Mouse (Mus musculus): ENCODE measurements around the gene Bace1.
A peak's percentile ranks its signal among the peaks of the same experiment; 100 is the strongest.

Gene Bace1

DNA sequence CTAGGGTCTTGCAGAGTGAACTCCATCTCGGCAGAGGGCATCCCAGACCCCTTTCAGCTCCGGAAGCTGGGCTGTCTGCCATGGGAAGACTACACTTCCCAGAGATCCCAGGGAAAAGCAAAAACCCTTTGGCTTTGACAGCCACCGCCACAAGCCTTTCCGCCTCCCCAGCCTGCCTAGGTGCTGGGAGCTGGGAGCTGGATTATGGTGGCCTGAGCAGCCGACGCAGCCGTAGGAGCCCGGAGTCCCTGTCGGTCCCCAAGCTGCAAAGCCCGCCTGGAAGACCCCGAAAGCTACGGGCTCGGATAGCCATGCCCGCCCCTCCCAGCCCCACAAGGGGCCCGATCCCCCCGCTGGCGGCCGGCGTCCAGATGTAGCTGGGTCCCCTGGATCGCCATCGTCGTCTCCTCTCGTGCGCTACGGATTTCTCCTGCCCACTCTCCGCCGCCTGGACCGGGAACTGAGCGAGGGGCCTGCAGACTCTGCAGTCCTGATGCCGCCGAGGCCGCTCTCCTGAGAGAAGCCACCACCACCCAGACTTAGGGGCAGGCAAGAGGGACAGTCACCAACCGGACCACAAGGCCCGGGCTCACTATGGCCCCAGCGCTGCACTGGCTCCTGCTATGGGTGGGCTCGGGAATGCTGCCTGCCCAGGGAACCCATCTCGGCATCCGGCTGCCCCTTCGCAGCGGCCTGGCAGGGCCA is at the start of gene Bace1:
TSS of gene Bace1 (plus strand) at position 147 of the 705 bp plus-strand sequence.
- DNase-seq (ENCODE audit: low read depth, low spot score), result peak; percentile 87

DNA sequence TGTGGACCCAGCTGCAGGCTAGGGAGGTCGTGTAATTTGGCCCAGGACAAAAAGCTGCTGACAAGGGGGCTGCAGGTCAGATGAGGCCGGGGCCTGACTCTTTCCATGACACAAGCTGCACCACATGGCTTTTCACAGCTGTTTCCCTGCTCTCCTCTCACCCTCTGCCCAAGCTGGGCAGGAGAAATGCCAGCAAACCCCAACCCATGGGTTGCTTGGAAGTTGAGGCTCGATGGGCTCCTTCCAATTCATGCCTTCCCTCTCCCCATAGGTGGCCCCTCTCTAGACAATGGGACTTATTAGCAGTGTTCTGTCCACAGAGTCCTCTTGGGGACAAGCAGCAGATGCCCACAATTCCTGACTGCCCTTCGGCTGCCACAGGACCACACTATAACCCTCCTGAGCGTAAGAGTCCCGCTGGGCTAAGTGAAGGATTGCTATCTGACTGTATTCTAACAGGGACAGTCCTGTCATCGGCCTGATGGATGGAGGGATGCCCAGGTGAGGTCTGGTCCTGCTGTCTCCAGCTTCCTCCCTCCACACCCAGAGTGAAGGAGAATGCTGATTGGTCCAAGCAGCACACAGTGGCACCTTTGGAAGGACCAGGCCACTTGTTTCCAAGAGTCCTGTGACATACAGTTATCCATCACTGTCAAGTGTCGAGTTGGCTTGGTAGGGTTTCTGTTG is 46.8 kb upstream of the Bace1 start:
- DNase-seq (ENCODE audit: low read depth, low spot score), result no peak

DNA sequence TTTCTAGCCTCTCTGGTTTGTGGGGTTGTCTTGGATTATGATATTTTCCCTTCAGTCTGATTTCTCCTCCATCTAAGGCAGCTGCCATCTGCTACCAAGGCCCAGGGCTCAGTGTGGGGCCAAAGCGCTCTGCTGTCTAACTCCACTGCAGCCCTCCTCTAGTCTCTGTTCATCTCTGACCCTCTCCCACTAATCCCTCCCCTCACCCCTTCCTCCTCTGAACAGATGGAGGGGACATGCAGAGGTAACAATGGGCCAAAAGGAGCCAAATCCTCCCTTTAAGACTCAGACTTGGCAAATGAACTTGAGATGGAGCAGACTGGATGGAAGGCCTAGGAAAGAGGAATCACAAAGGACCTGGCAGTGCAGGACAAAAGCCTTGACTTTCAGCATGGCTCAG is 46.1 kb upstream of the Bace1 start:
- no peak for DNase-seq (ENCODE audit: low read depth, low spot score)

DNA sequence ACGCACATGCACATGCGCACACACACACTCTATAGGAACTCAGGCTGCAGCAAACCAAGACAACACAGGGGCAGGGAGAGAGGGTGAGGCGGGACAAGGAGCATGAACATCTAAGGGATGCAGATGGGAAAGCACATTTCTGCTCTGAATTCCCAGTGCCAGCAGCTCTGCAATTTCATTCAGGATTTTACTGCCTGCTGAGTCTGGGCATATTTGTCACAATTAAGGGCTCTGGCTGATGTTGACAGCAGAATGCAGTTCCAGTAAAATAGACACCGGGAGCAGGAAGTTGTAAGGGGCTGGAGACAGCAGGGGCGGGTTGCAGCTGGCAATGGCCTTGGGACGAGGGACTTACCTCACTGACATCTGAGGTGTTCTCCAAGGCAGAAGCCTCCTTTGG is 44.7 kb upstream of the Bace1 start:
- no peak for DNase-seq (ENCODE audit: low read depth, low spot score)

DNA sequence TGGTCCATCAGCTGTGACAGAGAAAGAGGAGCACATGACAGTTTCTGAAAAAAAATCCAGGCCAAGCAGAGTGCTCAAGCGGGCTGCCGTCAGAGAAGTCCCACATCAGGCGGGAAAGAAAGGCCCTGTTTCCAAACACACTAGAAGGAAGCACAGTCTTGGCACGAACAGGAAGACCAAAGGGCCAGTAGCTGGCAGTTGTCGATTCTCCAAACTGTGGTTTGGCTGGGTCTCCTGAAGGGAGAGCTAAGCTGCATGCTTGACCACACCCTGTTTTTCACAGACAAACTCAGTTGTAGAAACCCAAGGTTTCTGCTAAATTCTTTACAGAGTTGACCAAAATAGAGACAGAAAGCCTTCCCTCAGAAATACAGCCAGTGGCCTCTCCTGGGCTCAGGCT is 42.7 kb upstream of the Bace1 start:
- no peak for DNase-seq (ENCODE audit: low read depth, low spot score)

DNA sequence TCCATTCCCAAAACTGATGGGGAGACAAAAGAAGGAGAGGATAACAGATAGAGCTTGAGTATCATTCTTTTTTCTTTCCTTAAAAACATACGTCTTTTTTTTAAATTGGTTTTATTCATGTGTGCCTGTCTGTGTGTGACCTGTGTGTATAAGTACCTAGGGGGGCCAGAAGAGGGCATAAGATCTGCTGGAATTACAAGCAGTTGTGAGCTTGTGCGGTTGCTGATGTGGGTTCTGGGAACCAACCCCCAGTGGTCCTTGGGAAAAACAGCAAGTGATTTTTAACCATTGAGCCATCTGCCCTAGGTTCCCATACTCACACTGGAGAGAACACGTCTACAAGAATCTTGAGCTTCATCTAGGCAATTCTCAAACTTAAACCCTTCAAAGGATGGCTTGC is 41.1 kb upstream of the Bace1 start:
- DNase-seq (ENCODE audit: low read depth, low spot score), result no peak

DNA sequence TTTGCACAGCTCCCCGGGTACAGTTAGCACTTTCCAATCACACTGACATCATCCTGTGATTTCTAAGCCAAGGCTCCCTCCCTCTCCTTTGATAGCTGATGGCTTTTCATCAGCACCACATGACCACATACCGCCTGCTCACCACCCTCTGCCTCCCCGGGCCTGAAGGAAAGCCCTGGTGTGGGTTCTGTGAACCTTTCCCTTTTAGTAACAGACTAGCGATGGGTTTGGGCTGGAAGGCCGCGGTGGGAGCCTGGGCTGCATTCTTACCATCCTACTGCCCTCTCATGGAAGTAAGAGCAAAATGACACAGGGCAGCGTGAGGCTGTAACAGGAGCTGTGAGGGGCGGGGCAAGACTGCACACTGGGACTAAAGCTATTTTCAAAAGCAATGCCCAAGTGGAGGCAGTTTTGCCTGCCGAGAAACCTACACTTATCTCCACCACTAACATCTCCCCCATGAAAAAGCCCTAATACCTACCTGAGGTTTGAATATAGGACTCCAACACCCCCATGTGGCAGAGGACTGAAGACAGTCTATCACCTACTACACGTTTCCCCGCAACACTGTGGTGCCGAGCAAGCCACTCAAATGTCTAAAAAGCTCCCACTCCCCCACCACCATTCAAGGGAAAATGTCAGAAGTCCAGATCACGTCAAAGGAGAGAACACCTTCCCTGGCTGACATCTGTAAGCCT is 39.8 kb upstream of the Bace1 start:
- peak; percentile 32 for DNase-seq (ENCODE audit: low read depth, low spot score)

DNA sequence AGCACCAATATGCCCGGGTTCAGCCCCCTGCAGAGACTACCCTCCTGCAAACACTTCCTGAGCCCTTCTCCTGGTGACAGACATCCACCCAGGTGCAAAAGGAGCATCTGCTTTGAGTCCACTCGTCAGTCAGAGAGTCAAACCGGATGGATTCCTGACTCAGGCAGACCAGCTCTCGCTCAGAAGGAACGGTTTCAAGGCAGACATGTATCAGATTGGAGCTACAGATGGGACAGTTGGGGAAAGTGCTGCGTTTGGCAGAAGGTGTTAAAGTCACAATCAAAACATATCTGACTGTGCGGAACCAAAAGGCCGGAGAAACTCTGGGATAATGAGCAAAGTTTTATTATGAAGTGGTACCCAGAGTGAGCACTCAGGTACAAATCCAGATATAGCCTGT is 39.0 kb upstream of the Bace1 start:
- DNase-seq (ENCODE audit: low read depth, low spot score), result peak; percentile 50

DNA sequence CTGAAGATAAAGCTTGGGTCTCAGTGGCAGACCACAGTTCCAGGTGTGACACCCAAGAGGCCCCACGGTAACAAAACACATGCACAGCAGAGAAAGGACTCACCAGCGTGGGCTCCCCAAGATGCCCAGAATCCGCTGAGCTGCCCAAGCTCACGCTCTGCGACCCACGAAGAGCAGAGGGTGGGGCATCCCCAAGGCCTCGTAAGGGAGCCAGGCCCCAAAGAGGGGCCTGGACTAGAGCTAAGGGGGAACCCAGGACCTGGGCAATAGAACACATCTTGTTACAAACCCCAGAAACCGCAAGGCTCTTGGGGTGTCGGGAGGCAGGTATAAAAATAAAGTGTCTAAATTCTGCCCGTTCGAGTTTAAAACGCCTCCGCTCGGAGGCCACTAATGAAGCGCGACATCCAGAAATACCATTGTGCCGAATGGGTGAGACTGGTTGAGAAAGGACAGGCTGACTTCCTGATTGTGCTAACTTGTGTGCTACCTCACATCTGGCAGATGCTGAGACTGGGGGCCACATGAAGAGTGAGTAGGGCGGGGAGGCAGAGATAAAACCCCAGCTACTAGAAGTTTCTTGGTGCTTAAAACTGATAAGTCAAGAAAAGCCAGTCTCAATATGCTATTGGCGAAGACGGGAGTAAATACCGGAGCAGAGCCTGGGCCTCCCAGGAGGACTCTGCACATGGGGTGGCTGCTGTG is 35.2 kb upstream of the Bace1 start:
- DNase-seq (ENCODE audit: low read depth, low spot score), result no peak

DNA sequence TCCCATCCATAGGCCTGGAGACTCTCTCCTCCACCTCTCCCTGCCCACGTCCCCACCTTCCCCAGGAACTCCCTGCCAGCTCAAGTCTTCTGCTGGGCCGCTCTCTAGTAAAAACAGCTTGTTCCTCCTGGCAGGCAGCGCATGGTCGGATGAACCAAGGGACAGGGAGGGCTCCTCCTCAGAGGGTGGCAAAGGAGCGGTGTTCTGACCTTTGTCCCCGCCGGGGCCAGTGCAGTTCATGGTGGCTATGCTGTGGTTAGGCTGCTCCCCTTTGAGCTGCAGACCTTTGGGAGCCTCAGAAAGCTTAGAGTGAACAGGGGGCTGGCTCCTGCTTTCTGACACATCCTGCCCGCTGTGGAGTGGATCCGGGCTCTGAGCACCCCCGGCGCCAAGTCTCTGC is 31.5 kb upstream of the Bace1 start:
- DNase-seq (ENCODE audit: low read depth, low spot score), result no peak

DNA sequence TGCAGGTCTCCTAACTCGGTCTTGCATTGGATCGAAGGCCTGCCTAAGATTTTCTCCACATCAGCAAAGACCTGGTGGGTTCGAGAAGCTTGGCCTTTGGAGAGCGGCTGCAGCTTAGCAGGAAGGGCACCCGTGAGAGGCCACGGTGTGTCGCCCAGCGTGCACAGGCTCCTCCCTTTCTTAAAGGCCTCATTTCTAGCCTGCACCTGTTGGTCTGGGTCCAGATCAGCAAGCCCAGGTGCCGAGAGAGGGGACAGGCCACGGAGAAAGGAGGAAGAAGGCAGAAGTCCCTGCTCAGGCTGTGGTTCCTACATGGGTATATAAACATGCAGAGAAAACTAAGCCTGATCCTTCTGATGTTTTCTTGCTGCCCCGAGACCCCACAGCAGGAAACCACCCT is 31.0 kb upstream of the Bace1 start:
- no peak for DNase-seq (ENCODE audit: low read depth, low spot score)

DNA sequence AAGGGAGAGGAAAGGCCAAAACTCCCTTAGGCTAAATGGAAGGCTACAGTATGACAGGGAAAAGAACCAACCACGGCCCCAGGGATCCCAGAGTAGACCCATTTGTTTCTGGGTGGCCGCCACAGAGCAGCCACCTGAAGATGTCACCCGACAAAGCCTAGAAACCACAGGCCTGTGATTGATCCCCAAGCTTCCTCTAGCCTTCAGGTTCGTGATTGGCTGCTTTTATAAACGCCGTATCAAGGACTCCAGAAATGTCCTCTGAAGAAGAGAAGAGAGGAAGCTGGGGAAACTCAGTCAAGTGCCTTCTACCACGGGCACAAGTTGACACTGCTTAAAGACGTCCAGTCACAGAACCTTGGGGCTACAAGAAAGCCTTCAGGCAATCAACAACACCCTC is 30.6 kb upstream of the Bace1 start:
- DNase-seq (ENCODE audit: low read depth, low spot score), result no peak

DNA sequence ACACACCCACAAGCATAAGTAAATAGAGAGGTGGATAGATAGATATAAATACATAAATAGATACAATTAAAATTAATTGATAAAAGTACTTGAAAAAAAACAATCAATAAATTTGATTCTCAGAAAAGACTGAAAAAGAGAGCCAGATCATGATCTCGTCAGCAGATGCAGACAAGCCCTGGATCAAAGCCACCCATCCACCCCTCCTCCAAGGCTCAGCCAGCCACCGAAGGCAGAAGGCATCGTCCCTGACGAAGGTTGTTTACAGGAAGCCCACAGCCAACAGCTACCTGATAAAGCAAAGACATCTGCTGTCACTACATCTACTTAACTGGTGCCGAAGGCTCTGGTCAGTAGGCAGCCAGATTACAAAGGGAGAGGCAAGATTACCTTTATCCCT is 26.4 kb upstream of the Bace1 start:
- DNase-seq (ENCODE audit: low read depth, low spot score), result no peak

DNA sequence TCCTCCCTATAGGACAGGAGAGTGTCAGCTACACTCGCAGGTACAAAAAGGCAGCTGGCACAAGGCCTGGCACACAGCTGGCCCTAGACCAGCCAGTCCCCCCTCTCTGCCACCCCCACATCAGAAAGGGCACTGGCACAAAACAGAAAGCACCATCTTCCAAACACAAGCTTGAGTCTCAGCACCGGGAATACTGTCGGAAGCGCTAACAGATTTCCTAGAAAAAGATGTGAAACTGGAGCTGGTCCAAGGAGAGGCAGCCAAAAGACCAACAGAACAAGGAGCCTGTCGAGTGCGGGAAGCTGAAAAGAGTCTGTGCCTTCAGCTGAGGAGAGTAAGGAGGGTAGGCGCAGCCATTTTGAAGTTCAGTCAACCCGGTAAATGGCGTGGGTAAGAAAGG is 23.3 kb upstream of the Bace1 start:
- no peak for DNase-seq (ENCODE audit: low read depth, low spot score)

DNA sequence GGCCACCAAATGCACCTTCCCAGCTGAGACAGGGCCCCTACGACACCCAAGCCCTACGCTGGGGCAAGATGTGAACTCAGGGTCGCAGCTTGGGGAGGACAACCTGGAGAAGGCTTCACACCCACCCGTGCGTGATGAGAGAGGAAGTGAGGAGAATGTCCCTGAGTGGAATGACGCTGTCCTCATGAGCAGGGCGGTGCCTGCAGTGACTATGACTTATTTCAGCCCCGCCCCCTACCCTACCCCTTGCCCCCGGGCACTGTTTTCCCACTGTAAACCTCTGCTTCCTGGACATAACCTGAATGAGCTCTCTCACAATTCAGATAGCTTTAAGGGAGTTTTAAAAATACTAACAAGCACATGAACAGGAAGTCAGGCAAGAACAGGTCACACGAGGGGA is 22.9 kb upstream of the Bace1 start:
- no peak for DNase-seq (ENCODE audit: low read depth, low spot score)

DNA sequence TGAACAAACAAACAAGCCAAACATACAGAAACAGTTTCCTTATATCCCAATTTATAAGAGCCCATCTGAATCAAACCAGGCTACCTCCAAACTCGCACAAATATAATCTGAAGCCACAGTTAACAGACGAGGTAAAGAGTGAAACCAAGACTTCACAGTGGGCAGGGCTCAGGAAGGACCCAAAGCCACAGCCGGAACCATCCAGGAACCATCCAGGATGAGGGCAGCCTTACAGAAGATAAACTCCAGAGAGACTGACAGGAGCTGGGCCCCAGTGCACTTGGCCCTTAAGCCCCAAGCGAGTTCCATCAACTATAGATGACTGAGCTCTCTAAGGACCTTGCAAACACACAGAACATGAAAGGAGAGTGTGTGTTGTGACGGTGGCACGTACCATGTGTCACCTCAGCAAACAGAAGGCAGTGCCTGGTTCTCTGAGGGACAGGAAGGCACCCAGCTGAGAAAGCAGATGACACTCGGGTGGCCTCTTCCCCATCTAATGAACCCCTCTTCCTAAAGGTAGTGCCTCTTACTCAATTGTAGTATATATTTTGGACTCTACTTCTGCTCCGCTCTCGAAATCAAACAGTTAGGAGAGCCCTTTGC is 19.9 kb upstream of the Bace1 start:
- no peak for DNase-seq (ENCODE audit: low read depth, low spot score)

DNA sequence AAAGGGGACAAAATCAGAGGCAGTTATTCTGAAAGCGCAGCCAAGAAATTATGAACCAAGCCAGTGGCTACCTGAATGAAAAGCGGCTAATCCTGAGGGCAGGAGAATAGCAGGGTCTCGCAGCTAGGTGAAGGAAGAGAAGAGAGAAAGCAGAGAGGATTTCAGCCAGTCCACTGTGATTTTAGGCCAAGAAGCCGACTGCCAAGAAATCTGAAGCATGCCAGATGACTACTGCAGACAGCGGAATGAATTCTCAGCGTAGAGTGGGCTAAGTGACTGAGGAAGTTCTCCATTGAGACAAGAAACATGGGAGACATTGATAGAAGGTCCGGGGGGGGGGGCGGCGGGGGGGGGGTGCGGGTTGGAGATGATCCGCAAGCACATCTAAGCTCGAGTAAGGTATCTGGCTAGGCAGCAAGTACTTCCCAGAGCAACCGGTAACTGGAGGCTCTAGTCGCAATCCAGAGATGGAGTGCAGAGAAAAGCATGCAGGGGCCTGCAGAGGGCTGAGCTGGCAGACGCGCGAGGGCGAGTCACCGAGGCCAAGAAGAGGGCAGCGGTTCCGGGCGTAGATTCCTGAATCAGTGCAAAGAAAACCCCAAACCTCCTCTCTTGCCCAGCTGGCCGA is 10.6 kb upstream of the Bace1 start:
- no peak for DNase-seq (ENCODE audit: low read depth, low spot score)

DNA sequence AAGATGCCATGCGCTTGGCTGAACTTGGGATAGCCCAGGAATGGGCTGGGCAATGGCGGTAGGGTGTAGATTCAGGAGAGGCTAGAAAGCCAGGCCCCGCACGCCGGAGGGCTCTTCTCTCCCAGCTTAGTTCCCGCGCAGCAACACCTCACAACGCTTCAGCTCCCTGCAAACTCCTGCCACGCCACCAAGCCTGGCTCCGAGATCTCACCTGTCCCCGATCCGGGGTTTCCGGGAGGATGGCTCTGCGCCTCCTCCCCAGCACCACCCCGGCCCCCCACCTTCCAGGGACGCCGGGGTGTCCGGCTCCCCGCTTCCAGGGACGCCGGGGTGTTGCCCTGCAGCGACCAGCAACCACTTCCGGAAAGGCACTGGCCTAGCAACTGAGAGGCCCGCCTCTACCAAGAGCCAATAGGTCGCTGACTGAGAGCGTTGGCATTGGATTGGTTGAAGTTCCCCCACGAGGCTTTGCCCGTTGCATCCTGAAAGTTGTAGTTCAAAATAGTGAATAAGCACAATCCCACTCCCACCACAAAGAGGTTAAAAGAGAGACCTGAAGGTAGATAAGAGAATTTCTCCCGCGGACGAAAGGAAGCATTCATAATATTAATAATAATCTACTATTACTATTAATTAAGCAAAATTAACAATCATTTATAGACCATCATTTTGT is 10.0 kb upstream of the Bace1 start, which contains the start of gene Cep164:
TSS of gene Cep164 (minus strand) at position 401 of the 673 bp plus-strand sequence.
- peak; percentile 86 for DNase-seq (ENCODE audit: low read depth, low spot score)

DNA sequence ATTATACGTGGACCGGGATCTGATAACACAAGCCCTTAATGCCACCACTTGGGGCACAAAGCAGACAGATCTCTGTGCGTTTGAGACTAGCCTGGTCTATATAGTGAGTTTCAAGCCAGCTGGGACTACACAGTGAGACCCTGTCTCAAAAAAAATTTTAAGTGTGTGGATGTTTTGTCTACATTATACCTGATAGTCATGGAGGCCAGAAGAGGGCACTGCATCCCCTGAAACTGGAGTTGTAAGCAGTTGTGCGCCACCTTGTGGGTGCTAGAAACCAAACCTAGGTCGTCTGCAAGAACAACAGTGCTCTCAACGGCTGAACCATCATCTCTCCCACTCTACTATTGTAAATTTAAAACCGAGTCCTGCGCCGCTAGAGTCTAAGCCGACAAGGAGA is 9.3 kb upstream of the Bace1 start:
- DNase-seq (ENCODE audit: low read depth, low spot score), result peak; percentile 80

DNA sequence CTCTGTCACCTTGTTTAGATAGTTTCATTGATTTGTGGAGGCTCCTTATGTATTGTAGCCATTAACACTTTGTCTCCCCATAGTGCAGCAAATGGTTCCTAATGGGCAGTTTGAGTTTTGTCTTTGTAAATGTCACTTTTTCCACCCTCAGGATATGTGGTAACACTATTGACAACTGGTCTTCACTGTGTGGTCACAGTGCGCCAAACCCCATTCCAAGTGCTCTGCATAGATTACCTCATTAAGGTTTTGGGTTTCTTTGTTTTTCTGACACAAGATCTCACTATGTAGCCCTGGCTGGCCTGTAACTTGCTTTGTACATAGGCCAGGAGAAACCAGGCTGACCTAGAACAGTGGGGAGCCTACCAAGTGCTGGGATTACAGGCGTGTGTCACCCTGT is 5.5 kb upstream of the Bace1 start:
- no peak for DNase-seq (ENCODE audit: low read depth, low spot score)

DNA sequence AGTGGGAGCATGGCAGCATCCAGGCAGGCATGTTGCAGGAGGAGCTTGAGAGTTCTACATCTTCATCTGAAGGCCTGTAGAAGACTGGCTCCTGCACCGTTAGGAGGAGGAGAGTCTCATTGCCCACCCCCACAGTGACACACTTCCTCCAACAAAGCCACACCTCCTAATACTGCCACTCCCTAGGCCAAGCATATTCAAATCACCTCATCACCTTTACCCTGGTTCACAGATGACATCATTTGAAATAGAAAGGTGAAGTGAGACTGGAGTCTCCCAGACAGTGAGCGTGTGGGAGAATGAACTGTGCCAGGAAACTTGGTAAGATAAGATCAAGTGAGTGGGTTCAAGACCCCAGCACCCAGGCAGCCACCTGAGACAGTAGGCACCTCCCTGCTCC is 4.9 kb upstream of the Bace1 start:
- no peak for DNase-seq (ENCODE audit: low read depth, low spot score)
